Mouse (Mus musculus) cerebellum, postnatal 14 days (tissue): ENCODE data around the gene Usp3.

Source experiments
- DNase-seq, 2 experiments: peaks; one replicate each; pipeline ENCODE4 v3.0.0; 2021; ENCODE audit warnings: mixed read lengths in 2 of 2

The Usp3 gene

GRCm38 (mm10) chr9:66506424-66506823, 86.5 kb downstream of the Usp3 start:
- no peak for DNase-seq

- DNase-seq: no peak
These were observed 86.9 kb downstream of the Usp3 start for GRCm38 (mm10) chr9:66506011-66506410.

GRCm38 (mm10) chr9:66505141-66505917, 87.6 kb downstream of the Usp3 start:
- DNase-seq: no peak

GRCm38 (mm10) chr9:66504518-66504917, 88.4 kb downstream of the Usp3 start:
- DNase-seq: no peak

- DNase-seq: no peak
These were observed 89.0 kb downstream of the Usp3 start for GRCm38 (mm10) chr9:66503879-66504411.

GRCm38 (mm10) chr9:66501248-66501647, 91.7 kb downstream of the Usp3 start:
- no peak for DNase-seq

- no peak for DNase-seq
These were observed 99.0 kb downstream of the Usp3 start for GRCm38 (mm10) chr9:66493992-66494391.

- no peak for DNase-seq
These were observed 100.6 kb downstream of the Usp3 start for GRCm38 (mm10) chr9:66492361-66492760.

- DNase-seq: no peak
These were observed 104.2 kb downstream of the Usp3 start for GRCm38 (mm10) chr9:66488786-66489185.

GRCm38 (mm10) chr9:66483429-66483828, 109.5 kb downstream of the Usp3 start:
- no peak for DNase-seq

GRCm38 (mm10) chr9:66477785-66478184, 115.2 kb downstream of the Usp3 start:
- DNase-seq: no peak

- peak; percentile 48 to 50 for DNase-seq
These were observed 127.9 kb downstream of the Usp3 start for GRCm38 (mm10) chr9:66465087-66465486.
